Mouse (Mus musculus): ENCODE measurements around the gene Maml1.

GRCm38 (mm10) chr11:50321239-50321638 lies 29.1 kb upstream of the Maml1 start:
- TF ChIP-seq CTCF (IDR thresholded peaks at IDR 0.05; ENCODE audit: control insufficient read depth, insufficient read depth, low read length) (no peak), POLR2A (IDR thresholded peaks at IDR 0.05; ENCODE audit: borderline replicate concordance, control insufficient read depth, low read depth, low read length) (no peak)
